Mouse (Mus musculus): ENCODE results near the gene Cpm. TPM values are rescaled to one million over a fixed set of nuclear protein-coding genes. Genes with fewer than 3 reads are reported as not detected.

Cpm gene
- polyA plus RNA-seq, 1 experiment from 2014 or later, result 57.7 TPM

GRCm38 (mm10) chr10:117666361-117666760 lies 37.1 kb downstream of the Cpm start:
- ATAC-seq (ENCODE audit: insufficient read depth, low FRiP score, low read depth), result no peak
- no peak overlapping the region for H3K4me3 ChIP-seq (replicated peaks)
- no peak overlapping the region for H3K9ac ChIP-seq
- H3K27ac ChIP-seq, result no peak overlapping the region
- no peak overlapping the region for H3K4me2 ChIP-seq
- no peaks in the 10 kb centered on the region for H3K36me3 ChIP-seq
- H3K9me3 ChIP-seq, result no peaks in the 10 kb centered on the region
- no peaks in the 10 kb centered on the region for H3K27me3 ChIP-seq (replicated peaks)
- 87% methylated on average over 3 of the region's 3 CpGs for WGBS
- H3K4me1 ChIP-seq, result peaks cover 5% of the 10 kb centered on the region; the same call in 1 of the 2 replicates

- 88% methylated on average over 9 of the region's 9 CpGs for WGBS
- no peak overlapping the region for H3K9ac ChIP-seq
- H3K4me3 ChIP-seq (replicated peaks), result no peak overlapping the region
- H3K9me3 ChIP-seq, result no peaks in the 10 kb centered on the region
- peaks cover 5% of the 10 kb centered on the region; the same call in 1 of the 2 replicates for H3K4me1 ChIP-seq
- H3K4me2 ChIP-seq, result no peak overlapping the region
- no peak for ATAC-seq (ENCODE audit: insufficient read depth, low FRiP score, low read depth)
- H3K36me3 ChIP-seq, result no peaks in the 10 kb centered on the region
- no peaks in the 10 kb centered on the region for H3K27me3 ChIP-seq (replicated peaks)
- H3K27ac ChIP-seq, result no peak overlapping the region
These were observed 37.8 kb downstream of the Cpm start for GRCm38 (mm10) chr10:117666947-117667630.

- no peak overlapping the region for H3K9ac ChIP-seq
- peaks cover 5% of the 10 kb centered on the region; the same call in 1 of the 2 replicates for H3K4me1 ChIP-seq
- H3K4me2 ChIP-seq, result no peak overlapping the region
- H3K9me3 ChIP-seq, result no peaks in the 10 kb centered on the region
- WGBS, result 93% methylated on average over 28 of the region's 28 CpGs
- no peak overlapping the region for H3K27ac ChIP-seq
- no peak for ATAC-seq (ENCODE audit: insufficient read depth, low FRiP score, low read depth)
- no peak overlapping the region for H3K4me3 ChIP-seq (replicated peaks)
- no peaks in the 10 kb centered on the region for H3K36me3 ChIP-seq
- H3K27me3 ChIP-seq (replicated peaks), result no peaks in the 10 kb centered on the region
These were observed 38.6 kb downstream of the Cpm start for GRCm38 (mm10) chr10:117667663-117668507.

- Histone ChIP-seq H3K9me3 (no peaks in the 10 kb centered on the region), H3K9ac (no peak overlapping the region), H3K27me3 (replicated peaks) (no peaks in the 10 kb centered on the region), H3K27ac (peak overlapping the region; percentile 31; the same call in 1 of the 2 replicates), H3K4me3 (replicated peaks) (no peak overlapping the region), H3K4me2 (no peak overlapping the region), H3K36me3 (no peaks in the 10 kb centered on the region), H3K4me1 (0 out of 2 replicates have a peak, but pooled peaks cover 5% of the 10 kb centered on the region)
- no peak for ATAC-seq (ENCODE audit: insufficient read depth, low FRiP score, low read depth)
- 70% methylated on average over 10 of the region's 10 CpGs for whole genome bisulfite sequencing
These were observed 39.4 kb downstream of the Cpm start for GRCm38 (mm10) chr10:117668546-117669300.

GRCm38 (mm10) chr10:117669449-117670090 lies 40.3 kb downstream of the Cpm start:
- no peaks in the 10 kb centered on the region for H3K9me3 ChIP-seq
- no peak overlapping the region for H3K4me3 ChIP-seq (replicated peaks)
- H3K9ac ChIP-seq, result no peak overlapping the region
- 51% methylated on average over 10 of the region's 10 CpGs for WGBS
- no peak overlapping the region for H3K4me2 ChIP-seq
- 0 out of 2 replicates have a peak, but pooled peaks have one; percentile 24 for ATAC-seq (ENCODE audit: insufficient read depth, low FRiP score, low read depth)
- no peaks in the 10 kb centered on the region for H3K36me3 ChIP-seq
- H3K27ac ChIP-seq, result peak overlapping the region; percentile 31; the same call in 1 of the 2 replicates
- H3K27me3 ChIP-seq (replicated peaks), result no peaks in the 10 kb centered on the region
- 0 out of 2 replicates have a peak, but pooled peaks cover 5% of the 10 kb centered on the region for H3K4me1 ChIP-seq

GRCm38 (mm10) chr10:117670092-117670491 lies 40.8 kb downstream of the Cpm start:
- 86% methylated on average over 3 of the region's 3 CpGs for WGBS
- H3K4me1 ChIP-seq, result 0 out of 2 replicates have a peak, but pooled peaks cover 5% of the 10 kb centered on the region
- no peak overlapping the region for H3K4me2 ChIP-seq
- no peak for ATAC-seq (ENCODE audit: insufficient read depth, low FRiP score, low read depth)
- 0 out of 2 replicates have a peak overlapping the region, but pooled peaks have one; percentile 31 for H3K27ac ChIP-seq
- H3K9ac ChIP-seq, result no peak overlapping the region
- no peaks in the 10 kb centered on the region for H3K36me3 ChIP-seq
- H3K4me3 ChIP-seq (replicated peaks), result no peak overlapping the region
- H3K27me3 ChIP-seq (replicated peaks), result no peaks in the 10 kb centered on the region
- H3K9me3 ChIP-seq, result no peaks in the 10 kb centered on the region

GRCm38 (mm10) chr10:117670791-117671190 lies 41.5 kb downstream of the Cpm start:
- no peak overlapping the region for H3K4me3 ChIP-seq (replicated peaks)
- H3K9me3 ChIP-seq, result no peaks in the 10 kb centered on the region
- no peaks in the 10 kb centered on the region for H3K36me3 ChIP-seq
- H3K9ac ChIP-seq, result no peak overlapping the region
- H3K27me3 ChIP-seq (replicated peaks), result no peaks in the 10 kb centered on the region
- H3K27ac ChIP-seq, result no peak overlapping the region
- H3K4me1 ChIP-seq, result 0 out of 2 replicates have a peak, but pooled peaks cover 5% of the 10 kb centered on the region
- ATAC-seq (ENCODE audit: insufficient read depth, low FRiP score, low read depth), result no peak
- 83% methylated on average over 5 of the region's 5 CpGs for WGBS
- no peak overlapping the region for H3K4me2 ChIP-seq

GRCm38 (mm10) chr10:117671266-117671665 lies 42.0 kb downstream of the Cpm start:
- 0 out of 2 replicates have a peak, but pooled peaks cover 5% of the 10 kb centered on the region for H3K4me1 ChIP-seq
- no peaks in the 10 kb centered on the region for H3K36me3 ChIP-seq
- H3K4me2 ChIP-seq, result no peak overlapping the region
- H3K27ac ChIP-seq, result no peak overlapping the region
- no peak overlapping the region for H3K4me3 ChIP-seq (replicated peaks)
- no peak for ATAC-seq (ENCODE audit: insufficient read depth, low FRiP score, low read depth)
- 83% methylated on average over 9 of the region's 9 CpGs for WGBS
- H3K9ac ChIP-seq, result no peak overlapping the region
- no peaks in the 10 kb centered on the region for H3K27me3 ChIP-seq (replicated peaks)
- H3K9me3 ChIP-seq, result no peaks in the 10 kb centered on the region

- H3K9ac ChIP-seq, result no peak overlapping the region
These were observed 42.8 kb downstream of the Cpm start for GRCm38 (mm10) chr10:117671930-117672666.

GRCm38 (mm10) chr10:117672693-117673092 lies 43.4 kb downstream of the Cpm start:
- Histone ChIP-seq H3K4me2 (no peak overlapping the region), H3K27ac (no peak overlapping the region), H3K9me3 (no peaks in the 10 kb centered on the region), H3K4me3 (replicated peaks) (no peak overlapping the region), H3K27me3 (replicated peaks) (no peaks in the 10 kb centered on the region), H3K36me3 (no peaks in the 10 kb centered on the region), H3K4me1 (0 out of 2 replicates have a peak, but pooled peaks cover 9% of the 10 kb centered on the region), H3K9ac (no peak overlapping the region)
- WGBS, result 44% methylated on average over 7 of the region's 7 CpGs
- ATAC-seq (ENCODE audit: insufficient read depth, low FRiP score, low read depth), result no peak

More at GRCm38 (mm10) chr10:117671930-117672666, 42.8 kb downstream of the Cpm start:
- no peaks in the 10 kb centered on the region for H3K9me3 ChIP-seq
- H3K36me3 ChIP-seq, result no peaks in the 10 kb centered on the region
- no peak for ATAC-seq (ENCODE audit: insufficient read depth, low FRiP score, low read depth)
- no peak overlapping the region for H3K27ac ChIP-seq
- no peak overlapping the region for H3K4me2 ChIP-seq
- WGBS, result 78% methylated on average over 13 of the region's 13 CpGs
- H3K27me3 ChIP-seq (replicated peaks), result no peaks in the 10 kb centered on the region
- H3K4me3 ChIP-seq (replicated peaks), result no peak overlapping the region
- H3K4me1 ChIP-seq, result 0 out of 2 replicates have a peak, but pooled peaks cover 9% of the 10 kb centered on the region

Measured in stomach, embryonic 15.5 days (tissue).